Mouse (Mus musculus): ENCODE results near the gene Gabra2. TPM values are rescaled to one million over a fixed set of nuclear protein-coding genes. Genes with fewer than 3 reads are reported as not detected.

Gene Gabra2
- polyA plus RNA-seq, 1 experiment: not detected

GRCm38 (mm10) chr5:71092475-71092874, 3.2 kb downstream of the Gabra2 start:
- H3K4me3 ChIP-seq (replicated peaks; ENCODE audit: control insufficient read depth, low read depth, low read length): no peak overlapping the region
- no peak overlapping the region for H3K27ac ChIP-seq (ENCODE audit: control insufficient read depth, insufficient read depth, low read depth, low read length, poor library complexity)

DNA sequence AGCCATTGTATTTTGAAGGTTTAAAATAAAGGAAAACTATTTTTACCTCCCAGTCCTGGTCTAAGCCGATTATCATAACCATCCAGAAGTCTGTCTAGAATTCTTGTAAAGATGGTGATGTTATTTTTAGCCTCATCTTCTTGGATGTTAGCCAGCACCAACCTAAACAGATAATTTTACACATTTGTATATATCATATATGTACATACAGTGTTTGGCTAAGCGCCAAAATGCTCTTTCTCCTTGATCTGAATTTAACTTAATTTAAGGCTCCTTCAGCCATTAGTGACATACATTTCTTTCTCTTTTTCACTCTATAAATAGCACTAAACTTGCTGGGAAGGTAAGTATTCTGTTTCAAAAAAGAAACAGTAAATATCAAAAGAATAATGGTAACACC, 3.7 kb downstream of the Gabra2 start:
- H3K4me1 ChIP-seq (ENCODE audit: control insufficient read depth, insufficient read depth, low read length): no peaks in the 10 kb centered on the region
- no peak overlapping the region for H3K4me3 ChIP-seq (replicated peaks; ENCODE audit: control insufficient read depth, low read depth, low read length)
- 86% methylated on average over 2 of the region's 2 CpGs for WGBS
- TF ChIP-seq POLR2A (IDR thresholded peaks at IDR 0.05; ENCODE audit: borderline replicate concordance, control insufficient read depth, low read depth, low read length) (no peak), CTCF (IDR thresholded peaks at IDR 0.05; ENCODE audit: control insufficient read depth, insufficient read depth, low read length) (no peak)
- H3K27ac ChIP-seq (ENCODE audit: control insufficient read depth, insufficient read depth, low read depth, low read length, poor library complexity): no peak overlapping the region

More at GRCm38 (mm10) chr5:71092475-71092874, 3.2 kb downstream of the Gabra2 start:
- no peaks in the 10 kb centered on the region for H3K4me1 ChIP-seq (ENCODE audit: control insufficient read depth, insufficient read depth, low read length)
- TF ChIP-seq CTCF (IDR thresholded peaks at IDR 0.05; ENCODE audit: control insufficient read depth, insufficient read depth, low read length) (no peak), POLR2A (IDR thresholded peaks at IDR 0.05; ENCODE audit: borderline replicate concordance, control insufficient read depth, low read depth, low read length) (no peak)

DNA sequence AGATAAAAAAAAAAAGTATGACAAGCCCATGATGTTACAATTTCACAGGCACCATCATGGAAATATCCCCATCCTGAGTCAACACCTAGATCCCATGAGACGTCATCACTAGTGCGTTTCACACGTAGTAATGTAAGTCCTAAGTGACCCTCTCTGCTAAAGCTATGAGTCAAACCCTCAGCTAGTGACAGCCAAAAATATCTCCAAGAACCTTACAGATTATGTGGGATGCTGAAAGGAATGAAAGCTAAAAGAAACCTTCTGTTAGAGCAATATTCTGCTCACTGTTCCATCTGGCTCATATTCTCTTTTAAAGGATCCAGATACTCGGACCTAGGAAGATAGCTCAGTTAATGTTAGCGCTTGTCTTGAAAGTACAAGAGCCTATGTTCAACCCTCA, 16.8 kb downstream of the Gabra2 start:
- no peak overlapping the region for H3K4me3 ChIP-seq (replicated peaks; ENCODE audit: control insufficient read depth, low read depth, low read length)
- H3K27ac ChIP-seq (ENCODE audit: control insufficient read depth, insufficient read depth, low read depth, low read length, poor library complexity): no peak overlapping the region
- 88% methylated on average over 5 of the region's 5 CpGs for WGBS
- TF ChIP-seq POLR2A (IDR thresholded peaks at IDR 0.05; ENCODE audit: borderline replicate concordance, control insufficient read depth, low read depth, low read length): no peak
- no peak for TF ChIP-seq CTCF (IDR thresholded peaks at IDR 0.05; ENCODE audit: control insufficient read depth, insufficient read depth, low read length)
- no peaks in the 10 kb centered on the region for H3K4me1 ChIP-seq (ENCODE audit: control insufficient read depth, insufficient read depth, low read length)

- H3K27ac ChIP-seq (ENCODE audit: control insufficient read depth, insufficient read depth, low read depth, low read length, poor library complexity): no peak overlapping the region
- no peak overlapping the region for H3K4me3 ChIP-seq (replicated peaks; ENCODE audit: control insufficient read depth, low read depth, low read length)
- TF ChIP-seq POLR2A (IDR thresholded peaks at IDR 0.05; ENCODE audit: borderline replicate concordance, control insufficient read depth, low read depth, low read length): no peak
- no peak for TF ChIP-seq CTCF (IDR thresholded peaks at IDR 0.05; ENCODE audit: control insufficient read depth, insufficient read depth, low read length)
- WGBS: 62% methylated on average over 3 of the region's 3 CpGs
- no peaks in the 10 kb centered on the region for H3K4me1 ChIP-seq (ENCODE audit: control insufficient read depth, insufficient read depth, low read length)
Measured at GRCm38 (mm10) chr5:71061696-71062095, 34.0 kb downstream of the Gabra2 start.

- Histone ChIP-seq H3K4me3 (replicated peaks; ENCODE audit: control insufficient read depth, low read depth, low read length) (no peak overlapping the region), H3K27ac (ENCODE audit: control insufficient read depth, insufficient read depth, low read depth, low read length, poor library complexity) (no peak overlapping the region), H3K4me1 (ENCODE audit: control insufficient read depth, insufficient read depth, low read length) (no peaks in the 10 kb centered on the region)
- no peak for TF ChIP-seq POLR2A (IDR thresholded peaks at IDR 0.05; ENCODE audit: borderline replicate concordance, control insufficient read depth, low read depth, low read length)
- no peak for TF ChIP-seq CTCF (IDR thresholded peaks at IDR 0.05; ENCODE audit: control insufficient read depth, insufficient read depth, low read length)
- WGBS: 75% methylated on average over 7 of the region's 7 CpGs
Measured at GRCm38 (mm10) chr5:71058047-71058446, 37.6 kb downstream of the Gabra2 start.

GRCm38 (mm10) chr5:71037352-71037751, 58.3 kb downstream of the Gabra2 start:
- no peak overlapping the region for H3K27ac ChIP-seq (ENCODE audit: control insufficient read depth, insufficient read depth, low read depth, low read length, poor library complexity)
- H3K4me1 ChIP-seq (ENCODE audit: control insufficient read depth, insufficient read depth, low read length): no peaks in the 10 kb centered on the region
- TF ChIP-seq CTCF (IDR thresholded peaks at IDR 0.05; ENCODE audit: control insufficient read depth, insufficient read depth, low read length) (no peak), POLR2A (IDR thresholded peaks at IDR 0.05; ENCODE audit: borderline replicate concordance, control insufficient read depth, low read depth, low read length) (no peak)
- 58% methylated on average over 3 of the region's 3 CpGs for WGBS
- no peak overlapping the region for H3K4me3 ChIP-seq (replicated peaks; ENCODE audit: control insufficient read depth, low read depth, low read length)

- Histone ChIP-seq H3K4me1 (ENCODE audit: control insufficient read depth, insufficient read depth, low read length) (no peaks in the 10 kb centered on the region), H3K27ac (ENCODE audit: control insufficient read depth, insufficient read depth, low read depth, low read length, poor library complexity) (no peak overlapping the region), H3K4me3 (replicated peaks; ENCODE audit: control insufficient read depth, low read depth, low read length) (no peak overlapping the region)
- WGBS: 64% methylated on average over 4 of the region's 4 CpGs
- TF ChIP-seq POLR2A (IDR thresholded peaks at IDR 0.05; ENCODE audit: borderline replicate concordance, control insufficient read depth, low read depth, low read length): no peak
- no peak for TF ChIP-seq CTCF (IDR thresholded peaks at IDR 0.05; ENCODE audit: control insufficient read depth, insufficient read depth, low read length)
Measured at GRCm38 (mm10) chr5:71025956-71026355, 69.7 kb downstream of the Gabra2 start.

DNA sequence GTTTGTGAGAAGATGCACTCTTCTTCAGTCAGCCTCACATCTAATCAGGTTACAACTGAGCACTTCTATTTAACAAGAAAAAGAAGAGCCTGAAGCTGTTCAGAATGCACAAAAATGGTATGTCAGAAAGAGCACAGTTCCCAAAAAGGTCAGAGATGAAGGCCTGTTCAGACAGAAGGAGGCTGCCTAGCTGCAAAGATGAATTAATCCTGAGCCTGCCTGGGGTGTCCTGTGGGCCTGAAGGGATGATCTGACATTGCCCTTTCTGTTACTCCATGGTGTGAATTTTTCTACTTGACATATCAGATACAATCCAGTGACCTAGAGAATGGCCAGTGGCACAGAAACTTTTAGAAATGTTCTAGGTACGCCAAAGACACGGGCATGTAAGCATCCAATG, 83.9 kb downstream of the Gabra2 start:
- TF ChIP-seq POLR2A (IDR thresholded peaks at IDR 0.05; ENCODE audit: borderline replicate concordance, control insufficient read depth, low read depth, low read length): no peak
- Histone ChIP-seq H3K4me3 (replicated peaks; ENCODE audit: control insufficient read depth, low read depth, low read length) (no peak overlapping the region), H3K4me1 (ENCODE audit: control insufficient read depth, insufficient read depth, low read length) (no peaks in the 10 kb centered on the region), H3K27ac (ENCODE audit: control insufficient read depth, insufficient read depth, low read depth, low read length, poor library complexity) (no peak overlapping the region)
- WGBS: 75% methylated on average over 2 of the region's 2 CpGs

DNA sequence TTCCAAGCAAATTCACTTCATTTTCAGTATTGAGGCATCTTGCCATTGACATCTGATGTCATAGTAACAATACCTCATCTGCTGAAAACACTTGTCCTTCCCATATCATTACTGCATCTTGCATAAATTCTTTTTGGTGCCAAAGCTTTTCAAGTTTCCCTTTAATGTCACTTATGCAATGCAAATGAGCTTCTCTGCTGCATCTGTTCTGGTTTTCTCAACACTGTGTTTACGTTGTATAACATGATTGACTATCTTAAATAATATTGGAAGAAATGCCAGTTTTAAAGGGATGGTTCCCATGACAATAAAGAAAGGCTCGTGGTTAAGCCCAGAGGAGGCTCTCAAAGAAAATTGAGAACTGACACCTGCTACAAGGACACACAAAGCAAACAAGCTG, 84.4 kb downstream of the Gabra2 start:
- no peak for TF ChIP-seq CTCF (IDR thresholded peaks at IDR 0.05; ENCODE audit: control insufficient read depth, insufficient read depth, low read length)
- no peak for TF ChIP-seq POLR2A (IDR thresholded peaks at IDR 0.05; ENCODE audit: borderline replicate concordance, control insufficient read depth, low read depth, low read length)
- Histone ChIP-seq H3K4me3 (replicated peaks; ENCODE audit: control insufficient read depth, low read depth, low read length) (no peak overlapping the region), H3K4me1 (ENCODE audit: control insufficient read depth, insufficient read depth, low read length) (no peaks in the 10 kb centered on the region)

More for the DNA sequence above, 84.4 kb downstream of the Gabra2 start:
- 54% methylated on average over 2 of the region's 2 CpGs for WGBS
- H3K27ac ChIP-seq (ENCODE audit: control insufficient read depth, insufficient read depth, low read depth, low read length, poor library complexity): no peak overlapping the region

All from bone marrow, adult 2 months (tissue).